Mouse (Mus musculus) thymus, postnatal 0 days (tissue): ENCODE measurements around the gene Fer. TPM values are rescaled to one million over a fixed set of nuclear protein-coding genes. Genes with fewer than 3 reads are reported as not detected.

Source experiments
- DNase-seq: peaks from one replicate; pipeline ENCODE4 v3.0.0-alpha.2; 2015; ENCODE audit warnings: low spot score
- polyA plus RNA-seq: library from polyadenylated mRNA; unstranded; fragments of >200 nt; fragmentation: Nextera tagmentation; extraction: Ambion mirVana; gene quantifications from 2 replicates; pipeline ENCODE4 v1.2.1, GENCODE M21; 2015

The Fer gene
- polyA plus RNA-seq, 1 experiment from 2014 or later, result 5.1 TPM

GRCm38 (mm10) chr17:64085493-64085892 is 222.6 kb downstream of the Fer start:
- no peak for DNase-seq

- DNase-seq, result no peak
These were observed 224.2 kb downstream of the Fer start for GRCm38 (mm10) chr17:64086875-64087608.

- no peak for DNase-seq
These were observed 225.0 kb downstream of the Fer start for GRCm38 (mm10) chr17:64087871-64088270.

- DNase-seq, result no peak
These were observed 230.9 kb downstream of the Fer start for GRCm38 (mm10) chr17:64093716-64094115.

- DNase-seq, result no peak
These were observed 233.9 kb downstream of the Fer start for GRCm38 (mm10) chr17:64096811-64097210.

GRCm38 (mm10) chr17:64097788-64098359 is 235.0 kb downstream of the Fer start:
- no peak for DNase-seq

GRCm38 (mm10) chr17:64099395-64100171 is 236.7 kb downstream of the Fer start:
- no peak for DNase-seq

- no peak for DNase-seq
These were observed 237.3 kb downstream of the Fer start for GRCm38 (mm10) chr17:64100172-64100510.

GRCm38 (mm10) chr17:64108773-64109172 is 245.9 kb downstream of the Fer start:
- no peak for DNase-seq

- no peak for DNase-seq
These were observed 247.0 kb downstream of the Fer start for GRCm38 (mm10) chr17:64109871-64110270.

- DNase-seq, result no peak
These were observed 250.8 kb downstream of the Fer start for GRCm38 (mm10) chr17:64113625-64114024.

- no peak for DNase-seq
These were observed 253.9 kb downstream of the Fer start for GRCm38 (mm10) chr17:64116762-64117161.

- no peak for DNase-seq
These were observed 256.9 kb downstream of the Fer start for GRCm38 (mm10) chr17:64119697-64120288.

- no peak for DNase-seq
These were observed 259.7 kb downstream of the Fer start for GRCm38 (mm10) chr17:64122556-64122955.

GRCm38 (mm10) chr17:64123732-64124131 is 260.9 kb downstream of the Fer start:
- DNase-seq, result no peak

- DNase-seq, result no peak
These were observed 264.0 kb downstream of the Fer start for GRCm38 (mm10) chr17:64126904-64127303.

- no peak for DNase-seq
These were observed 266.9 kb downstream of the Fer start for GRCm38 (mm10) chr17:64129750-64130149.

- DNase-seq, result no peak
These were observed 267.5 kb downstream of the Fer start for GRCm38 (mm10) chr17:64130356-64130755.

GRCm38 (mm10) chr17:64132183-64132582 is 269.3 kb downstream of the Fer start:
- DNase-seq, result no peak

- no peak for DNase-seq
These were observed 273.2 kb downstream of the Fer start for GRCm38 (mm10) chr17:64135941-64136650.

- no peak for DNase-seq
These were observed 275.3 kb downstream of the Fer start for GRCm38 (mm10) chr17:64138036-64138717.
